Mouse (Mus musculus): Measurements from ENCODE around the gene H2-T23. TPM values are rescaled to one million over a fixed set of nuclear protein-coding genes. Genes with fewer than 3 reads are reported as not detected.

H2-T23 gene
- total RNA-seq, 2 experiments from 2014 or later, result 2.4 to 3.0 TPM

GRCm38 (mm10) chr17:35994175-35994878, 38.3 kb downstream of the H2-T23 start:
- peak; percentile 75 for DNase-seq

DNA sequence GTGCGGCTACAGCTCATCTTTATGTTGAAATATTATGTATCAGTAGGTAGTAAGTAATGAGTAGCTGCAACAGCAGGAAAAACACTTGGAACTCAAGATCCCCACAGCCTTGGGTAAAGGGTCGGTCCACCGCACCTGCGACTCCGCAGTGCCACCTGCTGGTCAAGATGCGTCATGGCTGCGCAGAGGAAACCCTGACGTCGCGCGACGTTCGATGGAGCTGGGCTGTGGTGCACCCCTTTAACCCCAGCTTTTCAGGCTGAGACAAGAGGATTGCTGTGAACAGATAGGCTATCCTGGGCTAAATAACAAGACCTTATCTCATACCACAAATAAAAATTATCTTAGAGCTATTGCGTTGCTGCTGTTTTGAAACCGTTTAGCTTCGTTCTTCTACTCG, 39.0 kb downstream of the H2-T23 start:
- DNase-seq, result peak; percentile 75
- intact Hi-C loops (cut with DNase I), result loop anchor here (10.0 kb wide), 1 partner anchor 121 kb away; no protein-coding TSS in a partner anchor

More at GRCm38 (mm10) chr17:35994175-35994878, 38.3 kb downstream of the H2-T23 start:
- intact Hi-C loops (cut with DNase I), result loop anchor here (10.0 kb wide), 1 partner anchor 120 kb away; no protein-coding TSS in a partner anchor

- no peak for DNase-seq
- intact Hi-C loops (cut with DNase I), result loop anchor here (10.0 kb wide), 1 partner anchor 123 kb away; no protein-coding TSS in a partner anchor
Measured at GRCm38 (mm10) chr17:35991781-35992180, 40.9 kb downstream of the H2-T23 start.

- no peak for DNase-seq
- intact Hi-C loops (cut with DNase I), result no loop called here
Measured at GRCm38 (mm10) chr17:35981776-35982175, 50.9 kb downstream of the H2-T23 start.

- DNase-seq, result peak; percentile 66
- intact Hi-C loops (cut with DNase I), result no loop called here
Measured at GRCm38 (mm10) chr17:35980363-35980754, 52.3 kb downstream of the H2-T23 start.

Other genes with a start within 250 kb of the H2-T23 start
- gene Ier3, start 211.2 kb downstream of the H2-T23 start, total RNA-seq (2021), result 1 to 10 TPM; 4.8 to 5.1 TPM
- 100 to 1,000 TPM; 113 TPM for gene Flot1, start 209.6 kb downstream of the H2-T23 start, total RNA-seq (2021)
- 1,000 to 10,000 TPM; 2,525 to 2,580 TPM for gene Tubb5, start 194.5 kb downstream of the H2-T23 start, total RNA-seq (2021)
- gene Mdc1, start 191.3 kb downstream of the H2-T23 start, total RNA-seq (2021), result 10 to 100 TPM; 30.1 to 30.4 TPM
- 1 to 10 TPM; 6.1 to 7.0 TPM for gene Nrm, start 171.5 kb downstream of the H2-T23 start, total RNA-seq (2021)
- gene Ppp1r18, start 167.3 kb downstream of the H2-T23 start, total RNA-seq (2021), result 10 to 100 TPM; 43.3 to 52.7 TPM
- 10 to 100 TPM; 37.4 to 38.8 TPM for gene Dhx16, start 153.0 kb downstream of the H2-T23 start, total RNA-seq (2021)
- gene 2310061I04Rik, start 135.4 kb downstream of the H2-T23 start, total RNA-seq (2021), result 10 to 100 TPM; 59.8 to 69.2 TPM
- 100 to 1,000 TPM; 285 to 292 TPM for gene Atat1, start 122.8 kb downstream of the H2-T23 start, total RNA-seq (2021)
- gene Mrps18b, start 116.5 kb downstream of the H2-T23 start, total RNA-seq (2021), result 10 to 100 TPM; 45.9 to 47.4 TPM
- 10 to 100 TPM; 75.1 to 76.5 TPM for gene Ppp1r10, start 116.4 kb downstream of the H2-T23 start, total RNA-seq (2021)
- 10 to 100 TPM; 95.0 to 97.0 TPM for gene Abcf1, start 63.1 kb downstream of the H2-T23 start, total RNA-seq (2021)
- gene Gnl1, start 53.0 kb downstream of the H2-T23 start, total RNA-seq (2021), result 100 to 1,000 TPM in 1 of 2 experiments, 10 to 100 TPM in 1; 98.2 to 107 TPM
- gene Prr3, start 52.6 kb downstream of the H2-T23 start, total RNA-seq (2021), result 10 to 100 TPM; 82.0 to 84.5 TPM
- gene H2-T24, start 12.3 kb downstream of the H2-T23 start, total RNA-seq (2021), result under 1 TPM; 0.26 to 0.28 TPM
- 1 to 10 TPM; 3.5 to 4.1 TPM for gene H2-T22, start 9.9 kb upstream of the H2-T23 start, total RNA-seq (2021)
- gene Gm6034, start 10.1 kb upstream of the H2-T23 start, total RNA-seq (2021), result not detected
- not detected for gene Gm11127, start 25.5 kb upstream of the H2-T23 start, total RNA-seq (2021)
- not detected for gene Gm19684, start 88.8 kb upstream of the H2-T23 start, total RNA-seq (2021)
- not detected for gene Gm7030, start 96.6 kb upstream of the H2-T23 start, total RNA-seq (2021)
- not detected for gene Gm8909, start 135.7 kb upstream of the H2-T23 start, total RNA-seq (2021)
- gene H2-T3, start 157.4 kb upstream of the H2-T23 start, total RNA-seq (2021), result not detected
- 10 to 100 TPM; 55.3 to 58.4 TPM for gene Rpp21, start 225.2 kb upstream of the H2-T23 start, total RNA-seq (2021)
- gene Trim39, start 239.4 kb upstream of the H2-T23 start, total RNA-seq (2021), result 10 to 100 TPM; 25.3 to 26.2 TPM

Data from left cerebral cortex, postnatal 4 days (tissue).